Mouse (Mus musculus): ENCODE measurements around the gene 4933425L06Rik. TPM values are rescaled to one million over a fixed set of nuclear protein-coding genes. Genes with fewer than 3 reads are reported as not detected.

4933425L06Rik gene
- polyA plus RNA-seq, 1 experiment from 2014 or later: not detected

GRCm38 (mm10) chr13:105121617-105122016, 39.7 kb downstream of the 4933425L06Rik start:
- H3K4me3 ChIP-seq (ENCODE audit: low read length): no peak overlapping the region
- H3K9me3 ChIP-seq (ENCODE audit: control insufficient read depth, low read length): no peaks in the 10 kb centered on the region
- H3K4me2 ChIP-seq (ENCODE audit: low read depth, low read length): no peak overlapping the region
- H3K36me3 ChIP-seq (ENCODE audit: control insufficient read depth, insufficient read depth, low read length): no peaks in the 10 kb centered on the region
- H3K9ac ChIP-seq (ENCODE audit: low read depth, low read length): no peak overlapping the region
- H3K27ac ChIP-seq (ENCODE audit: low read length): no peak overlapping the region
- no peaks in the 10 kb centered on the region for H3K27me3 ChIP-seq (replicated peaks; ENCODE audit: control insufficient read depth, insufficient read depth, low read length)
- peak; percentile 83 for ATAC-seq
- no peaks in the 10 kb centered on the region for H3K4me1 ChIP-seq (ENCODE audit: control insufficient read depth, insufficient read depth, low read length)

GRCm38 (mm10) chr13:105122092-105122491, 40.2 kb downstream of the 4933425L06Rik start:
- Histone ChIP-seq H3K4me3 (ENCODE audit: low read length) (no peak overlapping the region), H3K4me1 (ENCODE audit: control insufficient read depth, insufficient read depth, low read length) (no peaks in the 10 kb centered on the region), H3K27me3 (replicated peaks; ENCODE audit: control insufficient read depth, insufficient read depth, low read length) (no peaks in the 10 kb centered on the region), H3K9ac (ENCODE audit: low read depth, low read length) (no peak overlapping the region), H3K4me2 (ENCODE audit: low read depth, low read length) (no peak overlapping the region), H3K9me3 (ENCODE audit: control insufficient read depth, low read length) (no peaks in the 10 kb centered on the region), H3K36me3 (ENCODE audit: control insufficient read depth, insufficient read depth, low read length) (no peaks in the 10 kb centered on the region), H3K27ac (ENCODE audit: low read length) (no peak overlapping the region)
- WGBS: 72% methylated on average over 3 of the region's 3 CpGs
- ATAC-seq: peak; percentile 86

- ATAC-seq: no peak
- WGBS: 80% methylated on average over 6 of the region's 6 CpGs
- no peak overlapping the region for H3K9ac ChIP-seq (ENCODE audit: low read depth, low read length)
- H3K27ac ChIP-seq (ENCODE audit: low read length): no peak overlapping the region
- H3K27me3 ChIP-seq (replicated peaks; ENCODE audit: control insufficient read depth, insufficient read depth, low read length): no peaks in the 10 kb centered on the region
- H3K9me3 ChIP-seq (ENCODE audit: control insufficient read depth, low read length): no peaks in the 10 kb centered on the region
- H3K36me3 ChIP-seq (ENCODE audit: control insufficient read depth, insufficient read depth, low read length): no peaks in the 10 kb centered on the region
- no peak overlapping the region for H3K4me3 ChIP-seq (ENCODE audit: low read length)
- H3K4me2 ChIP-seq (ENCODE audit: low read depth, low read length): no peak overlapping the region
- H3K4me1 ChIP-seq (ENCODE audit: control insufficient read depth, insufficient read depth, low read length): peaks cover 3% of the 10 kb centered on the region; the same call in 1 of the 2 replicates
Observed at GRCm38 (mm10) chr13:105130080-105130479, 48.2 kb downstream of the 4933425L06Rik start.

- Histone ChIP-seq H3K4me1 (ENCODE audit: control insufficient read depth, insufficient read depth, low read length) (peaks cover 3% of the 10 kb centered on the region; the same call in 1 of the 2 replicates), H3K27me3 (replicated peaks; ENCODE audit: control insufficient read depth, insufficient read depth, low read length) (no peaks in the 10 kb centered on the region), H3K4me2 (ENCODE audit: low read depth, low read length) (no peak overlapping the region), H3K9ac (ENCODE audit: low read depth, low read length) (no peak overlapping the region), H3K27ac (ENCODE audit: low read length) (no peak overlapping the region), H3K36me3 (ENCODE audit: control insufficient read depth, insufficient read depth, low read length) (no peaks in the 10 kb centered on the region), H3K9me3 (ENCODE audit: control insufficient read depth, low read length) (no peaks in the 10 kb centered on the region), H3K4me3 (ENCODE audit: low read length) (no peak overlapping the region)
- 71% methylated on average over 6 of the region's 6 CpGs for WGBS
- peak; percentile 84 for ATAC-seq
Observed at GRCm38 (mm10) chr13:105132370-105132769, 50.4 kb downstream of the 4933425L06Rik start.

- ATAC-seq: peak; percentile 35; the same call in 1 of the 2 replicates
- H3K4me1 ChIP-seq (ENCODE audit: control insufficient read depth, insufficient read depth, low read length): peaks cover 3% of the 10 kb centered on the region; the same call in 1 of the 2 replicates
- H3K27ac ChIP-seq (ENCODE audit: low read length): no peak overlapping the region
- no peak overlapping the region for H3K9ac ChIP-seq (ENCODE audit: low read depth, low read length)
- WGBS: 84% methylated on average over 2 of the region's 2 CpGs
- H3K27me3 ChIP-seq (replicated peaks; ENCODE audit: control insufficient read depth, insufficient read depth, low read length): no peaks in the 10 kb centered on the region
- no peaks in the 10 kb centered on the region for H3K36me3 ChIP-seq (ENCODE audit: control insufficient read depth, insufficient read depth, low read length)
- H3K4me2 ChIP-seq (ENCODE audit: low read depth, low read length): no peak overlapping the region
- no peaks in the 10 kb centered on the region for H3K9me3 ChIP-seq (ENCODE audit: control insufficient read depth, low read length)
- no peak overlapping the region for H3K4me3 ChIP-seq (ENCODE audit: low read length)
Observed at GRCm38 (mm10) chr13:105132776-105133175, 50.9 kb downstream of the 4933425L06Rik start.

GRCm38 (mm10) chr13:105134397-105134796, 52.5 kb downstream of the 4933425L06Rik start:
- Histone ChIP-seq H3K4me3 (ENCODE audit: low read length) (no peak overlapping the region), H3K27me3 (replicated peaks; ENCODE audit: control insufficient read depth, insufficient read depth, low read length) (no peaks in the 10 kb centered on the region), H3K4me2 (ENCODE audit: low read depth, low read length) (no peak overlapping the region), H3K9me3 (ENCODE audit: control insufficient read depth, low read length) (no peaks in the 10 kb centered on the region), H3K36me3 (ENCODE audit: control insufficient read depth, insufficient read depth, low read length) (no peaks in the 10 kb centered on the region), H3K9ac (ENCODE audit: low read depth, low read length) (no peak overlapping the region), H3K4me1 (ENCODE audit: control insufficient read depth, insufficient read depth, low read length) (peaks cover 3% of the 10 kb centered on the region; the same call in 1 of the 2 replicates), H3K27ac (ENCODE audit: low read length) (no peak overlapping the region)
- 49% methylated on average over 5 of the region's 5 CpGs for WGBS
- peak; percentile 57; the same call in 1 of the 2 replicates for ATAC-seq

- H3K27ac ChIP-seq (ENCODE audit: low read length): no peak overlapping the region
- no peaks in the 10 kb centered on the region for H3K4me1 ChIP-seq (ENCODE audit: control insufficient read depth, insufficient read depth, low read length)
- H3K27me3 ChIP-seq (replicated peaks; ENCODE audit: control insufficient read depth, insufficient read depth, low read length): no peaks in the 10 kb centered on the region
- H3K9me3 ChIP-seq (ENCODE audit: control insufficient read depth, low read length): no peaks in the 10 kb centered on the region
- H3K4me2 ChIP-seq (ENCODE audit: low read depth, low read length): no peak overlapping the region
- no peak overlapping the region for H3K4me3 ChIP-seq (ENCODE audit: low read length)
- no peaks in the 10 kb centered on the region for H3K36me3 ChIP-seq (ENCODE audit: control insufficient read depth, insufficient read depth, low read length)
- WGBS: 47% methylated on average over 4 of the region's 4 CpGs
- H3K9ac ChIP-seq (ENCODE audit: low read depth, low read length): no peak overlapping the region
- ATAC-seq: peak; percentile 89
Observed at GRCm38 (mm10) chr13:105139881-105140280, 58.0 kb downstream of the 4933425L06Rik start.

- no peaks in the 10 kb centered on the region for H3K36me3 ChIP-seq (ENCODE audit: control insufficient read depth, insufficient read depth, low read length)
- H3K4me3 ChIP-seq (ENCODE audit: low read length): no peak overlapping the region
- H3K4me2 ChIP-seq (ENCODE audit: low read depth, low read length): no peak overlapping the region
- 39% methylated on average over 1 of the region's 1 CpGs for WGBS
- H3K4me1 ChIP-seq (ENCODE audit: control insufficient read depth, insufficient read depth, low read length): no peaks in the 10 kb centered on the region
- no peak overlapping the region for H3K27ac ChIP-seq (ENCODE audit: low read length)
- no peak for ATAC-seq
- no peaks in the 10 kb centered on the region for H3K27me3 ChIP-seq (replicated peaks; ENCODE audit: control insufficient read depth, insufficient read depth, low read length)
- no peak overlapping the region for H3K9ac ChIP-seq (ENCODE audit: low read depth, low read length)
- H3K9me3 ChIP-seq (ENCODE audit: control insufficient read depth, low read length): no peaks in the 10 kb centered on the region
Observed at GRCm38 (mm10) chr13:105146827-105147226, 64.9 kb downstream of the 4933425L06Rik start.

- Histone ChIP-seq H3K4me2 (ENCODE audit: low read depth, low read length) (no peak overlapping the region), H3K27me3 (replicated peaks; ENCODE audit: control insufficient read depth, insufficient read depth, low read length) (no peaks in the 10 kb centered on the region), H3K9me3 (ENCODE audit: control insufficient read depth, low read length) (no peaks in the 10 kb centered on the region), H3K36me3 (ENCODE audit: control insufficient read depth, insufficient read depth, low read length) (no peaks in the 10 kb centered on the region), H3K4me3 (ENCODE audit: low read length) (no peak overlapping the region), H3K27ac (ENCODE audit: low read length) (no peak overlapping the region), H3K9ac (ENCODE audit: low read depth, low read length) (no peak overlapping the region), H3K4me1 (ENCODE audit: control insufficient read depth, insufficient read depth, low read length) (no peaks in the 10 kb centered on the region)
- WGBS: 69% methylated on average over 4 of the region's 4 CpGs
- ATAC-seq: no peak
Observed at GRCm38 (mm10) chr13:105147795-105148418, 66.0 kb downstream of the 4933425L06Rik start.

GRCm38 (mm10) chr13:105150006-105150405, 68.1 kb downstream of the 4933425L06Rik start:
- Histone ChIP-seq H3K36me3 (ENCODE audit: control insufficient read depth, insufficient read depth, low read length) (no peaks in the 10 kb centered on the region), H3K4me3 (ENCODE audit: low read length) (no peak overlapping the region), H3K9me3 (ENCODE audit: control insufficient read depth, low read length) (no peaks in the 10 kb centered on the region), H3K9ac (ENCODE audit: low read depth, low read length) (no peak overlapping the region), H3K4me1 (ENCODE audit: control insufficient read depth, insufficient read depth, low read length) (no peaks in the 10 kb centered on the region), H3K4me2 (ENCODE audit: low read depth, low read length) (no peak overlapping the region), H3K27ac (ENCODE audit: low read length) (no peak overlapping the region), H3K27me3 (replicated peaks; ENCODE audit: control insufficient read depth, insufficient read depth, low read length) (no peaks in the 10 kb centered on the region)
- ATAC-seq: no peak
- WGBS: 87% methylated on average over 3 of the region's 3 CpGs
